Mouse (Mus musculus) thymus, adult 2 months (tissue): ENCODE results near the gene Tff3.

ENCODE experiments used
- CTCF ChIP-seq: fragments of 200-500 bp; IDR thresholded peaks from 2 replicates; pipeline ENCODE4 v1.5.1; 2012; ENCODE audit warnings: mild to moderate bottlenecking, control low read depth, low read length, moderate library complexity, borderline replicate concordance; ENCODE audit not compliant: control insufficient read depth, poor library complexity, insufficient read depth; ENCODE audit errors: extremely low read depth
- POLR2A ChIP-seq: fragments of 200-500 bp; IDR thresholded peaks from 2 replicates; pipeline ENCODE4 v1.6.1; 2012; ENCODE audit warnings: mild to moderate bottlenecking, low read length, control low read depth, moderate library complexity; ENCODE audit not compliant: control insufficient read depth, poor library complexity, insufficient read depth; ENCODE audit errors: extremely low read depth

- no peak for TF ChIP-seq POLR2A
- no peak for TF ChIP-seq CTCF
These were observed 33.2 kb upstream of the Tff3 start for GRCm38 (mm10) chr17:31162607-31163006.
